Mouse (Mus musculus): ENCODE data around the gene Ang2. TPM values are rescaled to one million over a fixed set of nuclear protein-coding genes. Genes with fewer than 3 reads are reported as not detected.
A peak's percentile ranks its signal among the peaks of the same experiment; 100 is the strongest.
"Not testable (repeated sequence)": the region's sequence is repeated elsewhere in the genome, so short reads cannot be mapped to it uniquely, and the experiment has no call there.

Gene Ang2
- polyA plus RNA-seq, 1 experiment from 2014 or later = not detected

GRCm38 (mm10) chr14:51172095-51172865, 26.7 kb downstream of the Ang2 start:
- H3K4me3 ChIP-seq; H3K27ac ChIP-seq; H3K9ac ChIP-seq; H3K4me1 ChIP-seq; H3K27me3 ChIP-seq; H3K4me2 ChIP-seq; H3K36me3 ChIP-seq (ENCODE audit: poor library complexity, severe bottlenecking); H3K9me3 ChIP-seq (replicated peaks): not testable (repeated sequence)
- ATAC-seq = peak; percentile 13; the same call in 1 of the 2 replicates
- 35% methylated on average over 9 of the region's 9 CpGs for WGBS

GRCm38 (mm10) chr14:51166068-51166467, 32.9 kb downstream of the Ang2 start:
- Histone ChIP-seq H3K4me3 (no peak overlapping the region), H3K36me3 (ENCODE audit: poor library complexity, severe bottlenecking) (no peaks in the 10 kb centered on the region), H3K4me1 (no peaks in the 10 kb centered on the region), H3K27me3 (no peaks in the 10 kb centered on the region), H3K9ac (no peak overlapping the region), H3K27ac (no peak overlapping the region), H3K9me3 (replicated peaks) (no peaks in the 10 kb centered on the region), H3K4me2 (no peak overlapping the region)
- ATAC-seq = no peak

GRCm38 (mm10) chr14:51165435-51165834, 33.5 kb downstream of the Ang2 start:
- Histone ChIP-seq H3K36me3 (ENCODE audit: poor library complexity, severe bottlenecking) (no peaks in the 10 kb centered on the region), H3K27ac (no peak overlapping the region), H3K4me3 (no peak overlapping the region), H3K27me3 (no peaks in the 10 kb centered on the region), H3K4me2 (no peak overlapping the region), H3K4me1 (no peaks in the 10 kb centered on the region), H3K9ac (no peak overlapping the region), H3K9me3 (replicated peaks) (no peaks in the 10 kb centered on the region)
- 91% methylated on average over 1 of the region's 1 CpGs for WGBS
- no peak for ATAC-seq

- H3K4me2 ChIP-seq; H3K9ac ChIP-seq; H3K4me1 ChIP-seq; H3K27ac ChIP-seq; H3K4me3 ChIP-seq; H3K9me3 ChIP-seq (replicated peaks); H3K27me3 ChIP-seq; ATAC-seq; H3K36me3 ChIP-seq (ENCODE audit: poor library complexity, severe bottlenecking): not testable (repeated sequence)
- WGBS = 91% methylated on average over 6 of the region's 6 CpGs
Measured at GRCm38 (mm10) chr14:51163323-51163722, 35.6 kb downstream of the Ang2 start.

GRCm38 (mm10) chr14:51161976-51162375, 37.0 kb downstream of the Ang2 start, which contains the start of gene Rnase2b:
Rnase2b (plus strand) TSS chr14:51162260.
- WGBS = 95% methylated on average over 3 of the region's 3 CpGs
- not testable (repeated sequence) for H3K4me2 ChIP-seq; H3K9me3 ChIP-seq (replicated peaks); ATAC-seq; H3K4me1 ChIP-seq; H3K27ac ChIP-seq; H3K9ac ChIP-seq; H3K4me3 ChIP-seq; H3K27me3 ChIP-seq; H3K36me3 ChIP-seq (ENCODE audit: poor library complexity, severe bottlenecking)

GRCm38 (mm10) chr14:51157072-51157471, 41.9 kb downstream of the Ang2 start:
- no peak for ATAC-seq
- no peaks in the 10 kb centered on the region for H3K36me3 ChIP-seq (ENCODE audit: poor library complexity, severe bottlenecking)
- no peaks in the 10 kb centered on the region for H3K27me3 ChIP-seq
- WGBS = 93% methylated on average over 1 of the region's 1 CpGs
- H3K4me2 ChIP-seq = no peak overlapping the region
- H3K9ac ChIP-seq = no peak overlapping the region
- H3K4me1 ChIP-seq = no peaks in the 10 kb centered on the region
- H3K4me3 ChIP-seq = no peak overlapping the region
- no peaks in the 10 kb centered on the region for H3K9me3 ChIP-seq (replicated peaks)
- no peak overlapping the region for H3K27ac ChIP-seq

GRCm38 (mm10) chr14:51156736-51157068, 42.2 kb downstream of the Ang2 start:
- no peak for ATAC-seq
- H3K4me1 ChIP-seq = no peaks in the 10 kb centered on the region
- no peaks in the 10 kb centered on the region for H3K27me3 ChIP-seq
- H3K9me3 ChIP-seq (replicated peaks) = no peaks in the 10 kb centered on the region
- WGBS = 80% methylated on average over 4 of the region's 4 CpGs
- no peak overlapping the region for H3K9ac ChIP-seq
- H3K4me2 ChIP-seq = no peak overlapping the region
- H3K27ac ChIP-seq = no peak overlapping the region
- no peak overlapping the region for H3K4me3 ChIP-seq
- no peaks in the 10 kb centered on the region for H3K36me3 ChIP-seq (ENCODE audit: poor library complexity, severe bottlenecking)

- no peaks in the 10 kb centered on the region for H3K36me3 ChIP-seq (ENCODE audit: poor library complexity, severe bottlenecking)
- no peak overlapping the region for H3K27ac ChIP-seq
- 85% methylated on average over 5 of the region's 5 CpGs for WGBS
- H3K4me3 ChIP-seq = no peak overlapping the region
- no peak overlapping the region for H3K9ac ChIP-seq
- ATAC-seq = no peak
- H3K4me2 ChIP-seq = no peak overlapping the region
- no peaks in the 10 kb centered on the region for H3K9me3 ChIP-seq (replicated peaks)
- H3K27me3 ChIP-seq = no peaks in the 10 kb centered on the region
- no peaks in the 10 kb centered on the region for H3K4me1 ChIP-seq
Measured at GRCm38 (mm10) chr14:51156056-51156735, 42.8 kb downstream of the Ang2 start.

GRCm38 (mm10) chr14:51152249-51152870, 46.6 kb downstream of the Ang2 start:
- no peak for ATAC-seq
- 83% methylated on average over 5 of the region's 5 CpGs for WGBS

GRCm38 (mm10) chr14:51150206-51150831, 48.6 kb downstream of the Ang2 start:
- Histone ChIP-seq H3K27ac (no peak overlapping the region), H3K4me1 (no peaks in the 10 kb centered on the region; the same call in 1 of the 2 replicates), H3K9ac (no peak overlapping the region), H3K9me3 (replicated peaks) (no peaks in the 10 kb centered on the region), H3K4me3 (no peak overlapping the region), H3K4me2 (no peak overlapping the region), H3K36me3 (ENCODE audit: poor library complexity, severe bottlenecking) (no peaks in the 10 kb centered on the region), H3K27me3 (no peaks in the 10 kb centered on the region)
- no peak for ATAC-seq
- 88% methylated on average over 3 of the region's 3 CpGs for WGBS

More at GRCm38 (mm10) chr14:51152249-51152870, 46.6 kb downstream of the Ang2 start:
- no peaks in the 10 kb centered on the region for H3K27me3 ChIP-seq
- no peaks in the 10 kb centered on the region for H3K36me3 ChIP-seq (ENCODE audit: poor library complexity, severe bottlenecking)
- H3K4me1 ChIP-seq = no peaks in the 10 kb centered on the region
- no peak overlapping the region for H3K4me3 ChIP-seq
- no peak overlapping the region for H3K9ac ChIP-seq
- H3K9me3 ChIP-seq (replicated peaks) = no peaks in the 10 kb centered on the region
- no peak overlapping the region for H3K27ac ChIP-seq
- H3K4me2 ChIP-seq = no peak overlapping the region

GRCm38 (mm10) chr14:51149164-51149563, 49.8 kb downstream of the Ang2 start:
- Histone ChIP-seq H3K4me1 (no peaks in the 10 kb centered on the region; the same call in 1 of the 2 replicates), H3K4me2 (no peak overlapping the region), H3K9me3 (replicated peaks) (no peaks in the 10 kb centered on the region), H3K27me3 (no peaks in the 10 kb centered on the region), H3K27ac (no peak overlapping the region), H3K36me3 (ENCODE audit: poor library complexity, severe bottlenecking) (no peaks in the 10 kb centered on the region), H3K4me3 (no peak overlapping the region), H3K9ac (no peak overlapping the region)
- no peak for ATAC-seq
- WGBS = 83% methylated on average over 5 of the region's 5 CpGs

GRCm38 (mm10) chr14:51148006-51148405, 50.9 kb downstream of the Ang2 start:
- no peak overlapping the region for H3K4me2 ChIP-seq
- H3K4me1 ChIP-seq = no peaks in the 10 kb centered on the region; the same call in 1 of the 2 replicates
- no peak overlapping the region for H3K9ac ChIP-seq
- H3K4me3 ChIP-seq = no peak overlapping the region
- 88% methylated on average over 3 of the region's 3 CpGs for WGBS
- no peaks in the 10 kb centered on the region for H3K27me3 ChIP-seq
- H3K36me3 ChIP-seq (ENCODE audit: poor library complexity, severe bottlenecking) = no peaks in the 10 kb centered on the region
- no peak for ATAC-seq
- H3K9me3 ChIP-seq (replicated peaks) = no peaks in the 10 kb centered on the region
- H3K27ac ChIP-seq = no peak overlapping the region
